Mouse (Mus musculus) MEL (cell line): ENCODE measurements around the gene Arid5b. TPM values are rescaled to one million over a fixed set of nuclear protein-coding genes. Genes with fewer than 3 reads are reported as not detected.

ENCODE experiments used
- DNase-seq: peaks from one replicate; pipeline ENCODE4 v3.0.0; 2011; ENCODE audit warnings: low read depth, low spot score
- H3K27ac ChIP-seq: 2 replicates; pipeline ENCODE4 v1.5.1; 2012; ENCODE audit warnings: low read depth, mild to moderate bottlenecking, control low read depth, low read length, moderate library complexity; ENCODE audit not compliant: control insufficient read depth
- H3K27me3 ChIP-seq, 2 experiments: fragments of 150-350 bp in 1 of 2; sonication (generic) in 1 of 2; 2 replicates each; pipeline ENCODE4 v1.6.1; 2012; ENCODE audit warnings: low read length in 2 of 2, mild to moderate bottlenecking in 2 of 2, improper control_type of control experiment in 1 of 2, moderate library complexity in 1 of 2; ENCODE audit not compliant: insufficient read depth in 2 of 2, control insufficient read depth in 1 of 2
- H3K36me3 ChIP-seq, 2 experiments: 2 replicates each; pipeline ENCODE4 v1.6.1; 2012 to 2014; ENCODE audit warnings: low read length in 2 of 2, improper control_type of control experiment in 1 of 2, inconsistent platforms in 1 of 2, mild to moderate bottlenecking in 1 of 2; ENCODE audit not compliant: insufficient read depth in 2 of 2, control insufficient read depth in 1 of 2
- H3K4me1 ChIP-seq, 2 experiments: fragments of 150-350 bp in 1 of 2; sonication (generic) in 1 of 2; 2 replicates each; pipeline ENCODE4 v1.6.1; 2012; ENCODE audit warnings: low read length in 2 of 2, improper control_type of control experiment in 1 of 2, mild to moderate bottlenecking in 1 of 2; ENCODE audit not compliant: insufficient read depth in 2 of 2, control insufficient read depth in 1 of 2
- H3K4me3 ChIP-seq, 2 experiments: fragments of 150-350 bp in 1 of 2; sonication (generic) in 1 of 2; 2 replicates each; pipeline ENCODE4 v1.5.1; 2012; ENCODE audit warnings: low read depth in 2 of 2, low read length in 2 of 2, mild to moderate bottlenecking in 2 of 2, moderate library complexity in 2 of 2, control low read depth in 1 of 2, improper control_type of control experiment in 1 of 2; ENCODE audit not compliant: control insufficient read depth in 1 of 2, insufficient read depth in 1 of 2
- H3K79me2 ChIP-seq: 2 replicates; pipeline ENCODE4 v1.6.1; 2012; ENCODE audit warnings: mild to moderate bottlenecking, low read length, moderate library complexity; ENCODE audit not compliant: control insufficient read depth, poor library complexity, insufficient read depth
- H3K9ac ChIP-seq: 2 replicates; pipeline ENCODE4 v1.6.1; 2012; ENCODE audit warnings: low read depth, mild to moderate bottlenecking, control low read depth, low read length, moderate library complexity; ENCODE audit not compliant: control insufficient read depth, poor library complexity, severe bottlenecking
- H3K9me3 ChIP-seq: fragments of 150-350 bp; sonication (generic); replicated peaks from 2 replicates; pipeline ENCODE4 v1.6.1; 2012; ENCODE audit warnings: mild to moderate bottlenecking, low read length, improper control_type of control experiment, moderate library complexity; ENCODE audit not compliant: insufficient read depth
- CHD1 ChIP-seq: IDR thresholded peaks from 2 replicates; pipeline ENCODE4 v1.6.1; 2012; ENCODE audit warnings: low read depth, mild to moderate bottlenecking, inconsistent platforms, low read length, improper control_type of control experiment
- E2F4 ChIP-seq: IDR thresholded peaks from 2 replicates; pipeline ENCODE4 v1.6.1; 2011; ENCODE audit warnings: low read depth, low read length, improper control_type of control experiment, borderline replicate concordance
- ELF1 ChIP-seq: IDR thresholded peaks from 2 replicates; pipeline ENCODE4 v1.6.1; 2014; ENCODE audit warnings: low read depth, mild to moderate bottlenecking, inconsistent platforms, low read length, improper control_type of control experiment, moderate library complexity
- HCFC1 ChIP-seq: IDR thresholded peaks from 2 replicates; pipeline ENCODE4 v1.6.1; 2012; ENCODE audit warnings: low read depth, mild to moderate bottlenecking, inconsistent platforms, low read length, improper control_type of control experiment, moderate library complexity
- JUND ChIP-seq: IDR thresholded peaks from 2 replicates; pipeline ENCODE4 v1.6.1; 2011; ENCODE audit warnings: low read depth, mild to moderate bottlenecking, improper control_type of control experiment, low read length
- MAX ChIP-seq: IDR thresholded peaks from 2 replicates; pipeline ENCODE4 v1.6.1; 2011; ENCODE audit warnings: low read length, improper control_type of control experiment
- MEF2A ChIP-seq: IDR thresholded peaks from 2 replicates; pipeline ENCODE4 v1.6.1; 2014; ENCODE audit warnings: low read depth, mild to moderate bottlenecking, inconsistent platforms, low read length, improper control_type of control experiment; ENCODE audit not compliant: poor library complexity, insufficient replicate concordance, severe bottlenecking; ENCODE audit errors: extremely low read depth
- MXI1 ChIP-seq: IDR thresholded peaks from 2 replicates; pipeline ENCODE4 v1.6.1; 2011; ENCODE audit warnings: mild to moderate bottlenecking, low read depth, low read length, improper control_type of control experiment
- MYB ChIP-seq: IDR thresholded peaks from 2 replicates; pipeline ENCODE4 v1.6.1; 2011; ENCODE audit warnings: mild to moderate bottlenecking, low read depth, low read length, improper control_type of control experiment
- MYC ChIP-seq: IDR thresholded peaks from 2 replicates; pipeline ENCODE4 v1.6.1; 2011; ENCODE audit warnings: low read depth, mild to moderate bottlenecking, low read length, improper control_type of control experiment, moderate library complexity
- NRF1 ChIP-seq: IDR thresholded peaks from 2 replicates; pipeline ENCODE4 v1.6.1; 2014; ENCODE audit warnings: low read depth, mild to moderate bottlenecking, inconsistent platforms, low read length, improper control_type of control experiment, moderate library complexity; ENCODE audit not compliant: poor library complexity, insufficient read depth, severe bottlenecking
- POLR2AphosphoS5 ChIP-seq: IDR thresholded peaks from 2 replicates; pipeline ENCODE4 v1.6.1; 2012; ENCODE audit warnings: low read depth, borderline replicate concordance, mild to moderate bottlenecking, inconsistent platforms, low read length, moderate library complexity, mixed read lengths
- RAD21 ChIP-seq: IDR thresholded peaks from 2 replicates; pipeline ENCODE4 v1.6.1; 2011; ENCODE audit warnings: mild to moderate bottlenecking, low read depth, low read length, improper control_type of control experiment
- RCOR1 ChIP-seq: IDR thresholded peaks from 2 replicates; pipeline ENCODE4 v1.6.1; 2012; ENCODE audit warnings: low read depth, mild to moderate bottlenecking, inconsistent platforms, low read length, improper control_type of control experiment
- SIN3A ChIP-seq: IDR thresholded peaks from 2 replicates; pipeline ENCODE4 v1.6.1; 2012; ENCODE audit warnings: low read length, improper control_type of control experiment, inconsistent platforms
- TAL1 ChIP-seq: IDR thresholded peaks from 2 replicates; pipeline ENCODE4 v1.6.1; 2012; ENCODE audit warnings: mild to moderate bottlenecking, inconsistent platforms, low read length, moderate library complexity, mixed read lengths
- TCF12 ChIP-seq: IDR thresholded peaks from 2 replicates; pipeline ENCODE4 v1.6.1; 2014; ENCODE audit warnings: low read depth, mild to moderate bottlenecking, inconsistent platforms, low read length, improper control_type of control experiment, moderate library complexity
- polyA plus RNA-seq, 2 experiments: library from polyadenylated mRNA; stranded (reverse) in 1 of 2; unstranded in 1 of 2; fragments of >175 nt in 1 of 2; fragments of >200 nt in 1 of 2; gene quantifications; 2 replicates each; pipeline versions ENCODE4 v1.2.1 to v1.2.4; 2012; ENCODE audit warnings: low replicate concordance in 2 of 2, low read depth in 1 of 2; ENCODE audit not compliant: insufficient read length in 2 of 2, insufficient read depth in 1 of 2, missing spikeins in 1 of 2
- total RNA-seq: library from RNA; depleted of rRNA; stranded (reverse); fragments of 300-350 nt; gene quantifications from 2 replicates; pipeline ENCODE4 v1.2.3, GENCODE M21; 2012

Gene Arid5b
- total and polyA plus RNA-seq, 3 experiments = 0.03 TPM; not detected in 2

DNA sequence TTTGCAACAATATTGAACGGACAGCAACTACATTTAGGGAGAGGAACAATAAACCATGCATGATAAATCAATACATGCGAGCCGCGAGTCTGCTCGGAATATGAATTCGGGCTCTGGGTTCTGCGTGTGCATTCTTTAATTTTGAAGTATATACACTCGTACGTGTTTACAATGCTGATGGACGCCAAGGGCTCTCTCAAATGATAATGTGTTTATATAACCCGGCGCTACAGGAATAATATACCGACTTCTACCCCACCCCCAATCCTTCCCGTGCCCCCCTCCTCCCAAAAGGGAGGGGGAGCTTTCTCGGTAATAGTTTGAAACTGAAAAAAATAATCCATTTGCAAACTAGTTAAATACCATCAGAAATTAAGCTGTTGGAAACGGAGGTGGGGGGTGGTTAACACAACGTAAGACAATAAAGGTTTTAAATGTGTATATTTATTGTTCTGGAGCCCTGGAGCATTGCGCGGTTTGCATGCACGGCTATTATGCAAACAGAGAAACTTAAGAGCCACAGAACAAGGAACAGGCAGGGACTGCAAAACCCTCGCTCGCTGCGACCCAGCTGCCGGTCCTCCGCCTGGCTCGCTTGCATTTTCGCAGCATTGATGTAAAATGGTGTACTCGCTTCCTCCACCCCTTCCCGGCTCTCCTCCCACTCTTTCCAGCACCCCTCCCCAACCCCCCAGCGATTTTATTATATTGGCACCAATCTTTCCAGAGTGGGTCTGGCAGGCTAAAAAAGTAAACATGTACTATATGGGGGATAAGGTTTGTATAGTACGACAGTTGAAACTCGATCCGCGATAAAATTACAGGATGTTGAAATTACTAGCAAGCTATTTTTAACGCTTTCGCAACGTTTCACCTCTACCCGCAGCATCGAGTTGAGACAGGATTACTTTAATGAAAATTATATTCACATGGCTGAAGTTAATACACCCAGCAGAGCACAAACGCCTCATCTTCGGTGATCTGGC is 1.3 kb upstream of the Arid5b start:
- peak overlapping the region; percentile 56 to 81 for H3K4me3 ChIP-seq

DNA sequence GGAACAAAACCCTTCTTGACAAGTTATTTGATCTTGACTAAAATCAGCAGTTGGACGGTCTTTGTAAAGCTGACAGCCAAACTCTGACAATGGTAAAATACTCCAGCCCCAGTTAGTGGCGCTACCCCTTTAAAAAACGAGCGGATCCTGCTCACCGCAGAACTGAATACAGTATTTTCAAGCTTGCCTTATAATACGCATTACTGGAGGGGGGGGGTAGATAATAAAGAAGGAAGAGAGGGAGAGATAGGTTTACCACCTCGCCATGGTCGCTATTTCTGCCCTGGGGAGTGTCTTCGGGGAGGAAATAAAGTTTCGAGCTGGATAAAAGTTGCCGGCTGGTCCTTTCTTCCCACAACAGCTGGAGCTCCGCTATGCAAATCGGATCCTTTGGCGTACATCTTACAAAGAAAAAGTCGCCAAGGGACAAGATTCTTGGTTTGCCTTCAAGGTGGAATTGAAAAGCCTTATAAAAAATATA is 829 bp downstream of the Arid5b start:
- H3K9me3 ChIP-seq = no peaks in the 10 kb centered on the region
- DNase-seq = peak; percentile 48
- no peak overlapping the region; the same call in 1 of the 2 replicates for H3K27ac ChIP-seq
- H3K27me3 ChIP-seq = no peaks in the 10 kb centered on the region; a peak in 1 of 4 replicates
- H3K4me3 ChIP-seq = peak overlapping the region; percentile 37 to 63
- no peak for TF ChIP-seq NRF1
- no peak for TF ChIP-seq TAL1
- TF ChIP-seq RCOR1 = 0 out of 2 replicates have a peak, but pooled peaks have one; percentile 30
- TF ChIP-seq CHD1 = no peak
- TF ChIP-seq E2F4 = no peak
- no peak for TF ChIP-seq MYB
- TF ChIP-seq TCF12 = no peak
- no peak for TF ChIP-seq ELF1
- TF ChIP-seq HCFC1 = no peak
- TF ChIP-seq RAD21 = no peak
- no peak for TF ChIP-seq MAX
- no peak for TF ChIP-seq JUND
- no peak for TF ChIP-seq POLR2AphosphoS5
- no peak for TF ChIP-seq MEF2A
- TF ChIP-seq SIN3A = peak; percentile 32; the same call in 1 of the 2 replicates
- TF ChIP-seq MYC = no peak
- TF ChIP-seq, all 39 proteins: peak for 2
- Histone ChIP-seq H3K79me2 (no peaks in the 10 kb centered on the region), H3K4me1 (no peaks in the 10 kb centered on the region), H3K36me3 (no peaks in the 10 kb centered on the region), H3K9ac (peak overlapping the region; percentile 48)

More for the DNA sequence above, 1.3 kb upstream of the Arid5b start:
- no peaks in the 10 kb centered on the region; a peak in 1 of 4 replicates for H3K27me3 ChIP-seq
- no peaks in the 10 kb centered on the region for H3K9me3 ChIP-seq
- no peaks in the 10 kb centered on the region for H3K4me1 ChIP-seq
- peak overlapping the region; percentile 43 for H3K9ac ChIP-seq
- H3K36me3 ChIP-seq = no peaks in the 10 kb centered on the region
- DNase-seq = peak; percentile 40
- H3K79me2 ChIP-seq = no peaks in the 10 kb centered on the region
- TF ChIP-seq TCF12 (no peak), MXI1 (peak; percentile 43; the same call in 1 of the 2 replicates)
- no peak overlapping the region; the same call in 1 of the 2 replicates for H3K27ac ChIP-seq
